Mouse (Mus musculus): ENCODE results near the gene Pgk1.
"Not testable (repeated sequence)": the region's sequence is repeated elsewhere in the genome, so short reads cannot be mapped to it uniquely, and the experiment has no call there.

Pgk1 gene

DNA sequence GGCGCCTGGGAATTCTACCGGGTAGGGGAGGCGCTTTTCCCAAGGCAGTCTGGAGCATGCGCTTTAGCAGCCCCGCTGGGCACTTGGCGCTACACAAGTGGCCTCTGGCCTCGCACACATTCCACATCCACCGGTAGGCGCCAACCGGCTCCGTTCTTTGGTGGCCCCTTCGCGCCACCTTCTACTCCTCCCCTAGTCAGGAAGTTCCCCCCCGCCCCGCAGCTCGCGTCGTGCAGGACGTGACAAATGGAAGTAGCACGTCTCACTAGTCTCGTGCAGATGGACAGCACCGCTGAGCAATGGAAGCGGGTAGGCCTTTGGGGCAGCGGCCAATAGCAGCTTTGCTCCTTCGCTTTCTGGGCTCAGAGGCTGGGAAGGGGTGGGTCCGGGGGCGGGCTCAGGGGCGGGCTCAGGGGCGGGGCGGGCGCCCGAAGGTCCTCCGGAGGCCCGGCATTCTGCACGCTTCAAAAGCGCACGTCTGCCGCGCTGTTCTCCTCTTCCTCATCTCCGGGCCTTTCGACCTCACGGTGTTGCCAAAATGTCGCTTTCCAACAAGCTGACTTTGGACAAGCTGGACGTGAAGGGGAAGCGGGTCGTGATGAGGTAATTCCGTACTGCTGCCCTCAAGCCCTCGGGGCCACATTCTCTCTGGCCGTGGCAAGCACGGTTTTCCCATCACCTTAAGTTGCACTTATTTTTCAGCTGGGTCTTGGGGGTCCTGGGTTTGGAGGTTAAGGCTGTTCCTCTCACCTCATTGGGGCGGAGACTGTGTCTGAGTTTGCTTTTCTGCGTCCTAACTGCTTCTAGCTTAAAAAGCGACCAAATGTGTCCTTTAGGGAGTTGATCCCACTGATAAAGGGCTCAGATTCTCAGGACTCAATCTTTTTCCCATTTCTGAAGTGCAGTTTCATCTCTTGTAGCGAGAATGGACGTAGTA lies at the start of gene Pgk1:
Gene Pgk1 (plus strand): TSS at position 388 of the 937 bp plus-strand sequence.
- DNase-seq (ENCODE audit: low spot score) = peak; percentile 64

- DNase-seq (ENCODE audit: low spot score) = peak; percentile 15
These were observed 47.4 kb upstream of the Pgk1 start for GRCm38 (mm10) chrX:106139309-106140070.

DNA sequence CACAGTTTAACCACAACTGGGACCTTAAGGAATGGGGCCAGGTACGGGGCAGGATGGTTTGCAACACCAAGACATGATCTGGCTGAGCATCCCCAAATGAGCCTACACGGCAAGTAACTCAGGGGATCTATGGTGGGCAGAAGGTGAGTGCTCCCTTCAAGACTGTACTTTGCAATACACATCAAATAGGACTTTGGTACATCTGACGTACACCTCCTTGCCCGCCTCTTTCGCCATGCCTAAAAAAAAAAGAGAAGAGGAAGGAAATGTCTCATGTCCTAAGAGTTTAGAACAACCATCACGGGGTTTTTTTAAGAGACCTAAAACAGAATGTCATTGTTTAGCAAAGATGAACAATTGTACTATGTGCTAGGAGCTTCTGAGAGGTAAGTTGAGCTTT lies 44.0 kb upstream of the Pgk1 start, which contains the start of gene Tlr13:
Gene Tlr13 (plus strand): TSS at position 269 of the 400 bp plus-strand sequence.
- no peak for DNase-seq (ENCODE audit: low spot score)

- DNase-seq (ENCODE audit: low spot score) = no peak
These were observed 38.7 kb upstream of the Pgk1 start for GRCm38 (mm10) chrX:106148185-106148584.

GRCm38 (mm10) chrX:106149460-106149859 lies 37.4 kb upstream of the Pgk1 start:
- no peak for DNase-seq (ENCODE audit: low spot score)

DNA sequence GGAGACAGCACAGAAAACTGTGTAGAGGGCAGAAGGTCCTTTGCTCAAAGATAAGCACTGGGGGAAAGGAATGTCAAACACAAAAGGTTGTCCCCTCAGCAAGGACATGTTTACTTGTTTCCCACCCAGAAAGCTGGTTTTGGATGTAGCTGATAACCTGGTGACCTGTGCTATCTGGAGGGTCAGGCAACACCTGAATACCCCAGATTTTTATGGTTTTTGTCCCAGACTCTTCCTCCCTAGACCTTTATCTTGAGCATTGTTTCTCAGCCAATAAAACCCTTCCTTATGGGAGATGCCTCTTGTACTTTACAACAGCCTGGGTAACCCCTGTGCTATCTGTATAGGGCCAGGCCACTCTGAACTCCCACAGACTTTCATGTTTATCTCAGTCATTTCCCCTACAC lies 32.7 kb upstream of the Pgk1 start:
- no peak for DNase-seq (ENCODE audit: low spot score)

DNA sequence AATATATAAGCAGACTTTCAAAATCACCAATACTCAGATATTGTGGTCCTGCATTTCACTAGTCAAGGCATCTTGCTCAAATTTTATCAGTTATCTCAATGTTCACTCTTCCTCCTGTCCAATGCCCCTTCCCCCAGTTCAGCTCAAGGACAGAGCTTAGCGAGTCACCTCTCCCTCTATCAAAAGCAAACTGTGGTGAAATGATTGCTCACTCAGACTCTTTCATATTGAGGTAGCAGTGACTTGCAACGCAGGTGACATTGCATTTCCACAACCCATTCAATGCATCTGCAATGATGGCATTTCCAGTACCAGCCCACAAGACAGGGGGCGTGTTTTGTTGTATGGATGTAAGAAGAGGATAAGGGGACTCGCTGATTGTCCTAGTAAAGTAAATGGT lies 31.0 kb upstream of the Pgk1 start:
- DNase-seq (ENCODE audit: low spot score) = no peak

DNA sequence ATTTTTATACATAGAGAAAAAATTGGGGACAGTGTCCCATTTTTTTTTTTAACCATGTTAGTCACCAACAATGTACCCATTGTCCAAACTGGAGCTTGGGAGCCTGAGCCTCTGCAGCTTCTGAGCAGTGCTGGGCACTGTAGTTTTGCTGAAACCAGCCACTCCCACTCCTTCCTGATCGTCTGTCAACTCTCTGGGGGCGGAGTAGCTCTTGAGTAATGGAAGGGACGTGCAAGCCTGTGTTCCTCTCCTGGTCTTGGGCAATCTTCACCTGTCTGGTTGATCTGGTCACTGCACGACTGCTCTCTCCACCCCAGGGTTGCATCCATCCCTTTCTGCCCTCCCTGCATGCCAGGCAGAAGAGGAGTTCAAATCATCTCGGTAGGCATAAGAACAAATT lies 22.9 kb upstream of the Pgk1 start:
- DNase-seq (ENCODE audit: low spot score) = no peak

GRCm38 (mm10) chrX:106164555-106164954 lies 22.3 kb upstream of the Pgk1 start:
- DNase-seq (ENCODE audit: low spot score) = no peak

- DNase-seq (ENCODE audit: low spot score) = no peak
These were observed 21.8 kb upstream of the Pgk1 start for GRCm38 (mm10) chrX:106165089-106165488.

DNA sequence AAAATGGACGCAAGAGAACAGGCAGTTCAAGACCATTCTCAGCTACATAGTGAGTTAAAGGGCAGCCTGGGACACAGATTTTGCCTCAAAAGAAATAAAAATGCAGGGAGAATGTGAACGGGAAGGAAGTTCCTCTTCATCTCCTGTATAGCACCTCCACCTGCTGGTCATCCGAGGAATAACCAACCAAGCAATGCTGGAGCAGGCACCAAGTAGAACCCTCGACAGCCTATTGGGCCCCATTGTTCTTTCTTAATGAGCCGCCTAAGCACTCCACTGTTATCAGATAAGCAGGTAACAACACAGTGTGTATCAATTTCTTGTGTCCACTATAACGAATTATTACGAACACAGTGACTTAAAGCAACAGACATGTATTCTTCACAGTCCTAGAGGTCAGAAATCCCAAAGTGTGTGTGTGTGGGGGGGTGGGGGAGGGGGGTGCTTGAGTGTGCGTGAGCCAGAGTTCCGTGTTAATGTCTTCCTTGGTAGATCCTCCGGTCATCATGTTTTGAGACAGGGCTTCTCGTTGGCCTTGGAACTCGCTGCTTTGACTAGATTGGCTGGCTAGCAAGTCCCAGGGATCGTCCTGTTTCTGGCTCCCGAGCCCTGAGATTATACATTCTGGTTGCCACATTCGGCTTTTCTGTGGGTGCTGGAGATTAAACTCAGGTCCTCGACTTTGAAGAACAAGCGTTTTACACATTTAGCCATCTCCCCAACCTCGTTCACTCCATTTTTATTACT lies 15.6 kb upstream of the Pgk1 start:
- DNase-seq (ENCODE audit: low spot score) = peak; percentile 44

- no peak for DNase-seq (ENCODE audit: low spot score)
These were observed 15.1 kb upstream of the Pgk1 start for GRCm38 (mm10) chrX:106171853-106172154.

DNA sequence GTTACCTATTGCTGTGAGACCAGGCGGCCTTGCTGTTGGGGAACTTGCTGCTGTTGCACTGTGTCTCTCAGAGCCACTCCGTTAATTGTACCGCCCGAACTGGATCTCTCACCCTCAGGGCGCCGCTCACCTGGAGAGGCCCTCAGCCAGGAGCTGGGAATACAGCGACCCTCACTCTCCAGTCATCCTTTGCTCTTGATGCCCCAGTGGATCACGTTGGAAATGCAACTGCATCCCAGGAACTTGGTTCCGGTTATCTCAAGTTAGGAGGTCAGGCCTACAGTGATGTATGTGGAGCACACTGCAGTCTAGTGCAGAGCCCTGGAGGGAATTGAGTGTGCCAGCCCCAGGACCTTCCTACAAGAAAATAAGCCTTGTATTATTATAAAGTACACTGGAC lies 10.6 kb upstream of the Pgk1 start:
- no peak for DNase-seq (ENCODE audit: low spot score)

- no peak for DNase-seq (ENCODE audit: low spot score)
These were observed 2.6 kb upstream of the Pgk1 start for GRCm38 (mm10) chrX:106184279-106184678.

- no peak for DNase-seq (ENCODE audit: low spot score)
These were observed 1.2 kb upstream of the Pgk1 start for GRCm38 (mm10) chrX:106185706-106186105.

GRCm38 (mm10) chrX:106187737-106188136 lies 837 bp downstream of the Pgk1 start:
- no peak for DNase-seq (ENCODE audit: low spot score)

GRCm38 (mm10) chrX:106189356-106189755 lies 2.5 kb downstream of the Pgk1 start:
- no peak for DNase-seq (ENCODE audit: low spot score)

DNA sequence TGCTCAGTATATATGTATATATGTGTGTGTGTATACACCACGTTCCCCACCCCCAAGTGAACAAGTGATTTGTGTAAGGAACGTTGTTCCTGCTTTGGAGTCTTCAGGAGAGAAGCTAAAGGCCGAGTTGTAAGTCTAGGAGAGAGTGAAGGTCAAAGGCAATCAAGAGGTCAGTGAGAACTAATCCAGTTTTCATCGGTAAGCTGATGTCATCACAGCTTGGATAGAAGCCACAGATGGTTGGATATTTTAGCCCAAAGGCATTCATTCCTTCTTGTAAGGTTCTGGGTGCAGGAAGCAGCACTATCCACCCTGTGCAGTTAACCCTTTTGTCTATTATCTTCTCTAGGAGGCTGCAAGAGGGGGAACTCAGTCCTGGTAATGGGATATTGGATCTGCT lies 3.2 kb downstream of the Pgk1 start:
- no peak for DNase-seq (ENCODE audit: low spot score)

- not testable (repeated sequence) for DNase-seq (ENCODE audit: low spot score)
These were observed 7.5 kb downstream of the Pgk1 start for GRCm38 (mm10) chrX:106194361-106194760.

GRCm38 (mm10) chrX:106197308-106197707 lies 10.4 kb downstream of the Pgk1 start:
- no peak for DNase-seq (ENCODE audit: low spot score)

GRCm38 (mm10) chrX:106198904-106199303 lies 12.0 kb downstream of the Pgk1 start:
- no peak for DNase-seq (ENCODE audit: low spot score)

DNA sequence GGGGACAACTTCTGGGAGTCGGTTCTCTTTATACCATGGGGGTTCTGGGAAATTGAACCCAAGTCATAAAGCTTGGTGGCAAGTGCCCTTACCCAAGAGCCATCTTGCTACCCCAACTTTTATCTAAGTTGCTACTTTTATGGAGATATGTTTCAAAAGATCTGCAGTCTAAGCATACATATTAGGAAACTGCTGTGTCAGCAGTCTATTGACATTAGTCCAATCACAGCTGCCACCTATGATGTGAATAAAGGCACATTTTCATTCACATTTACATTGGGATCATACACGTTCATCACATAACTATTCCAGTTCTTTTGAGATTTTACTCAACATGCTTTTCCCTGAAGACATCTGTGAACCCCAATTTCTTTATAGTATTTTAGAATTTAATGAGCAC lies 22.2 kb downstream of the Pgk1 start:
- DNase-seq (ENCODE audit: low spot score) = no peak

Measured in layer of hippocampus, adult 9-10 months (tissue).